Mouse (Mus musculus) retina, embryonic 14.5 days (tissue): ENCODE measurements around the gene D130043K22Rik.
"Not testable (repeated sequence)": the region's sequence is repeated elsewhere in the genome, so short reads cannot be mapped to it uniquely, and the experiment has no call there.

Experiments
- DNase-seq: peaks from one replicate; pipeline ENCODE4 v3.0.0-alpha.2; 2015; ENCODE audit warnings: low spot score

Gene D130043K22Rik

DNA sequence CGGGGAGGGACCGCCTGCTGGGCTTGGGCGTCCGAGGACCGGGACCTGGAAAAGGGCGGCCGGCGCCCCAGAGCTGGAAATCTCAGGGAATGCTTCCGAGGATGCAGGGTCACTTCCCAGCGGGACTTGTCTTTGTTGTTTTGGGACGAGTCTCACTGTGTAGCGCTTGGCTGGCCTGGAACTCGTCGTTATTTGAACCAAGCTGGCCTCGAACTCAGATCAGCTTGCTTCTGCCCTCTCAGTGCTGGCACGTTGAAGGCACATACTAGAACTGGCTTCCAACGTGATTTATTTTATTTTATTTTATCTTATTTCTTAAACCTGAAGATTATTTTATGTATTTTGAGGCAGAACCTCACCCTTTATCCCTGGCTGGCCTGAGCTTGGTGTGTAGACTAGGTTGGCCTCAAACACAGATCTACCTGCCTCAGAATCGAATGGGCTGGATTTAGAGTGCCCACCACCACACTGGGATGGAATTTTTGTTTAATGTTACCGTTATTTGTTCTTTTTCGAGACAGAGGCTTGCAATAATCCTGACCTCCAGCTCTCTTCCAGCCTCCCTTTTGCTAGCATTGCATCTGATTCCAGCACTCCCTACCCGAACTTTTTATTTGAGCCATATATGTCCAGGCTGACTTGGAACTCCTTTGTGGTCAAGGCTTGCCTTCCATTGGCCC is 12.7 kb upstream of the D130043K22Rik start:
- no peak for DNase-seq

DNA sequence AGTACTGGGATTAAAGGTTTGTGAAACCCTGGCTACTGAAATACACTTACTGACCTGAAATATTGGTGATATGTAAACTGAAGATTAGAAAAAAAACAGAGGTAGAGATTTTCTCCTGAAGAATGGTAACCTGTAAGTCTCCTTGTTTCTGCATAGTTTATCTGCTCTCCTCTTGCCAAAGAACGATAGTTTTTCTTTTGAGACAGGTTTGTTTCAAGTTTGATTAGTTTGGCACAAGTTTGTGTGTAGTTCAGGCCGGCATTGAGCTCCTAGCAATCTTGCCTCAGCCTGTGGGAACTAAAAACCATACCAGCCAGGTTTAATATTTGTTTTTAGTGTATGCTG is 12.2 kb upstream of the D130043K22Rik start:
- DNase-seq = no peak

DNA sequence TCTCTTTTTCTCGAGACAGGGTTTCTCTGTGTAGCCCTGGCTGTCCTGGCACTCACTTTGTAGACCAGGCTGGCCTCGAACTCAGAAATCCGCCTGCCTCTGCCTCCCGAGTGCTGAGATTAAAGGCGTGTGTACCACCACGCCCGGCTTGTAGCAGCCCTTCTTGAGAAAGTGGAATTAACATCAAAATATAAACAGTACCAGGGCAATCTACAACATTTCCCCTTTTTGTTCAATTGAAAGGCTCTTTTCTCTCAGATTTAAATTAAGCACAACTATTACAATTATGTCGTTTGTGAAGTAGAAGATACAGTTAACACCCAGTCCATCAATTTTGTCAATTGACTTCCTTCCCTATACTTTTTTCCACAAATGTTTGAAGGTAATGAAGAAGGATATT is 7.2 kb upstream of the D130043K22Rik start:
- DNase-seq = not testable (repeated sequence)

DNA sequence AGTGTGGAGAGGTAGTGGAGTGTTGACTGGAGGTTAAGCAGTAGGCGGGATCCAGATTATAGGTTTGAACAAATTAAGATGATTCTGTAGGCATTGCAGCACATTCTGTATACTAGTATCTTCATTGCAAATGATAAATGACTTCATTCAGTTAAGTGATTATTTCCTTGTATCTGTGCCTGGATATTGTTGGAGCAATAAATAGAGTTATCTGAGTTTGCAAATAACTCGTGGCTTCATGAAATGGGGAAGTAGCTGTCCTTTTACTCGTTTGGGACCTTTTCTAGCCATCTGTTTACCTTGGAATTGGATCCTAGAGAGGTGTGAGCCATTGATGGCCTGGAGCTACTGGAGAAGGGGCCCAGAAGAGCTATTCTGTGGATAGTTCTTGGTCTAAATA is 5.1 kb upstream of the D130043K22Rik start:
- DNase-seq = no peak

DNA sequence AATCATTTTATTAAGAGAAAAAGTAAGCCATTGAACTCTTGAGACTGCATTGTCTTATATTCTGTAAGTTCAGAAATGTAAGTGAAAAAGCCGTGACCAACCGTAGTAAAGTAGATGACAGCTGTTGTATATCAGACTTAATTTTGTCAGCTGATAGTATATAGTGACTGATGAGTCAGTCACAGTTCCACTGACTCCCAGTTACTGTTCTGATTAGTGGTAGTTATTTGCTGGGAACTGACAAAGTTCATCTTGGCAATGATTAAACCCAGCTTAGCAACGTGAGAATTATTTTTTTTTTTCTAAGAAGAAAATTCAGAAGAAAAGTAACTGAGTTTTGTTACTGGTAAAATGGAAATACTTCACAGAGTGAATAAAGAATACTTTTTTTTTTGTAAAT is 3.2 kb upstream of the D130043K22Rik start:
- no peak for DNase-seq

DNA sequence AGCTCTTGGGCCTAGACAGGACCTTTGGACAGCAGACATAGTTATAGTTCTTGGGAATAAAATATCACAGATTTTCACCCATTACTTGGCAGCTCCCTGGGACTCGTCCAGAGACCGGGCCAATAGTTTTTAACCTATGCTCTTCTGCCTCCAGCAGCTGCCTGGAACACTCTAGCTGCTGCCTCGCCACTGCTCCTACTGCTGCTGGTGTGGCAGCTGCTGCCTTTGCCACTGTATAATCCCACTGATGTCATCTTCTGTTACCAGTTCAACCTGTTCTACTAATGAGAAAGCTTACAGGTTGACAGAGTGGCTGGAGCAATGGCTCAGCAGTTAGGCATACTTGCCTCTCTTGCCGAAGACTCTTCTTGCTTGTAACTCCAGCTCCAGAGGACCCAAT is 4.4 kb downstream of the D130043K22Rik start:
- DNase-seq = no peak

DNA sequence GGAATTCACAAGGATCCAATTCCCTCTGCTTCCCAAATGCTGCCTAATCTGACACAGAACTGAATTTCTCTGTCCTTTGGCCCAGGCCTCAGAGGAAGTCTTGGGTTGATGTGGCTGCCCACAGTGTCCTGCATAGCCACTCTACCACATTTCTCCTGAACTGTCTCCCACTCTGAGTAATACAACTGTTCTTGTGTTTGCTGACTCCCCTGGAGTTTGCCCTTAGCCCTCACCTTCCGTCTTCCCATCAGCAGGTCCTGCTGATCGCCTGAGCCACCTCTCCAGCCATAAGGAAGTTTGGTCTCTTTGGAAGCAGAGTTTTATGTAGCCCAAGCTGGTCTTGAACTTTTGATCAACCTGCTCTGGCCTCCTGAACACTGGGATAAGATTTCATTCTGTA is 7.1 kb downstream of the D130043K22Rik start:
- no peak for DNase-seq

DNA sequence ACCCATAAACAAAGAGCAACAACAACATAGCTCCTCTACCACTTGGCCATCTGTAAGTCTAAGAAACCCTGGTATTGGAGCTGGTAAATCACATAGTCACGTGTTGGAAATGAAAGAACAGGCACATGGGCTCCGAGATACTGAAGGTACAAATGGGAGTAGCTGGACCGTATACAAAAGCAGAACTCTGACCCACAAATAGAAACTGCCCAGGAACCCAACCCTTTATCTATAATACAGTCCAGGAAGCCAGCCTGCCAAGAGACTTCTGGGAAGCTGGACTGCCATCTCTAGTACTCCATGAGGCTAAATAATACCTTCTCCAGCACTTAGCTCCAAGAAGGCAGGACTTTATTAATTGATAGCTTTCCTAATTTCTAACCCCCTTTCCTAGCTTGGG is 7.6 kb downstream of the D130043K22Rik start:
- no peak for DNase-seq

DNA sequence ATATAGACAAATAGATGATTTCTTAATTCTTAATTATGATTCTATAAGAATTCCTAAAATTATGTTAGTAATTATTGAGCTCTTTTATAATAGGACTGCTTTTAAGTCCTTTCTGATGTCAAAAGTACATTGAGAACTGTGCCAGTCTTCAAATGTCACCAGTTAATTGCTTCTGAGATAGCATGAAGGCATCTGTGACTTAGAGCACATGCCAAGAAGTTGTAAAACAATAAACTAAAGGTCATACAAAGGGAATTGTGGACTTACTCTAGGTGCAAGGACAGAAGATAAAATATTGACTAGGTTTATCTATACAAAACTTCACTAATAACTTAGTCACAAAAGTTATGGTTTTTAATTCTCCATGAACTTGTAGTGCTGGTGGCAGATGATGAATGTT is 14.2 kb downstream of the D130043K22Rik start:
- no peak for DNase-seq

DNA sequence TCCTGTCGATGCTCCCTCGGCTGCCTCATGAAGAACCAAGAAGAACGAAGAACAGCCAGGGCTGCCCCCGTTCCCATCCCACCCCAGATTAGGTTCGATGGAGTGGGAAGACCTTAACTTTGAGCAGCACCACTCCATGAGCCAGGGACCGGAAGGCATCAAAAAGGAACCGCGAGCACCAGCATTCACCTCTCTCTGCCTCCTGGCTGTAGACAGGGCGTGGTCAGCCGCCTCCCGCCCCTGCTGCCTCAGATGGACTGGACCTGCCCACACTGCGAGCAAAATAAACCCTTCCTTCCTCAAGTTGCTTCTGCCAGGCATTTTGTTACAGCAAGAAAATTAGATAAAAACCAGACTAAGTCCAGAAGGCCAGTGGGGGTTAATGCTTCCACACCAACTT is 16.1 kb downstream of the D130043K22Rik start:
- no peak for DNase-seq

DNA sequence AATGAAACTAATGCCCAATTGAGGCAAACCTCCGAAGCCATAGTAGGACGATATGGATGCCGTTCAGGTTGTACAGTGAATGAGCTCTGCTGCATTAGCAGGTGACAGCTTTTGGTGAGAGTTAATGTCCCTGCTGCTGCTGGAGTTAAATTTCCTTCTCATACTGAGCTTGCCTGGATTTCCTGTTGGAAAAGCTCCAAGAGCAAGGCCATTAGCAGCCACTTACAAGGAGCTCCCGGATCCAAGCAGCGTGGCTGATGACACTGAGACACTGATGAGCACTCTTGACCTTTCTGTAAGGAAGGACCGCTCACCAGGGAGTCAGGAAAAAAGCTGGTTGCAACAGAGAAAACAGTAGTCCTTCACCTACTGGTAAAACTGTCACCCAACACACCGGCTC is 17.1 kb downstream of the D130043K22Rik start:
- DNase-seq = no peak

DNA sequence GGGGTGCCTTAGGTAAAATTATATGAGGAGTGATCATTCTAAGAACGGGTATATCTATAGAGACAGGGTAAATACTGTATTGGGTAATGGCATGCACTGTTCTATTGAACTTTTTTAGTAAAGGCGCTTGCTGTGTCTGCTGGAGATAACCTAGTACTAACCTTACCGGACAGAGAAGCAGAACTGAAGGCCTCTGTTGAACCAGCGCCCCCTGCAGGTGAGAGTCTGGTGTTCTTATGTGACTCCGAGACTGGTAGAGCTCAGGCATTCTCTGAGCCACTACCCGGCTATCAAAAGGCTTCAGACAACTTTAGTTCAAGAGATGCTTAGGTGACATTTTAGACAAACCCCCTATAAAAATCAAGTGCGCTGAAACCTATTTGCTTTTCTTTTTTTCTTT is 17.6 kb downstream of the D130043K22Rik start:
- DNase-seq = peak; percentile 43

DNA sequence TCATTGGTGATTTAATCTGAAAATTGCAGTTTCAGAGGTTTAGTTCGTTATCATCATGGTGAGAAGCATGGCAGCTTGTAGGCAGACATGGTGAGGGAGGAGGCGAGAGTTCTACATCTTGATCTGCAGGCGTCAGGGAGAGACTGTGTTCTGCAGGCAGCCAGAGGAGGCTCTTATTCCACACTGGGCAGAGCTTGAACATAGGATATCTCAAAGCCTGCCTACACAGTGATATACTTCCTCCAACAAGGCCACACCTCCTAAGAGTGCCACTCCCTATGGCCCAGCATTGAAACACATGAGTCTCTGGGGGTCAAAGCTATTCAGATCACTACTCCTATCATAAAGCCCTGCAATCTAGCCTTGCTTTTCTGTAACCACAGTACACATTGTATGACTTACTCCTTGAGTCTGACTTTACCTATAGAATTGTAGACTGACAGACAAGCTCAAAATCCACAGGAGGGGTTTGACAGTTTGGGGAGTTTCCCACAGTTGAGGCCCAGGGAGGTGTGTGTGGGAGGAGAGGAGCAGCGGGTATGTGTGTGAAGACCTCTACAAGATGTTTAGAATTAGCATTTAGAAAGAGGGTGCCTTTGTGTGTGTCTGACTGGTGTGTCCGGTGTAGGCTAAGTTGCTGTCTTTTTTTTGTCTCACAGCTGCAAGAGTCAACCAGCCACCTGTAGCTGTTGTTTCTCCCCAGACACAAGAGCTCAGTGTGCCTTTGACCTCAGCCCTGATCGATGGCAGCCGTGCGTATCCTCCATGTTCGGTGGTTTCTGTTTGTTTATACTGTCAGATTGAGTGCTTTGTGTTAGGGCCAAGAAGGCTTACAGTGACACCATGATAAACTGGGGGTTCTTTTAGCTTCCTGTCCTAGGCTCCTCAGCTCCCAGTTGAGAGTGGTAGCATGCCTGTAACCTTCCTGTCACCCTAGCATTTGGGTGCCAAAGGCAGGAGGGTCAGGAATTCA is 21.8 kb downstream of the D130043K22Rik start:
- no peak for DNase-seq

DNA sequence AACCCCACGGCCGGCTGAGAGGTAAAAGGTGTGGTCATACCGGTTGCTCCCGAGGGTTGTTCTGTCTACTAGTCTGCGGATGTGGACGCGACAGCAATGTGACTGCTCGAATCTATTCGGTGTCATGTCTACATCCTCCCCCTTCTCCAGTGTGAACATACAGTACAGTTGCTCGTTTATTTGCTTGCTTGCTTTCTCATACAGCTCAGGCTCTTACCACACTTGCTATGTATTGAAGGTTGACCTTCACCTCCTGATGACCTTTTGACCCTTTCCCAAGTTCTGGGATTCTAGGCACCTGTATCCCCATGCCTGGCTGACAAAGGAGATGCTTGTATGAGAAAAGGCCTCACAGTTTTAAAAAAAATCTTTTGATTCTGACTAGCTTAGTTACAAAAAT is 22.9 kb downstream of the D130043K22Rik start:
- no peak for DNase-seq

DNA sequence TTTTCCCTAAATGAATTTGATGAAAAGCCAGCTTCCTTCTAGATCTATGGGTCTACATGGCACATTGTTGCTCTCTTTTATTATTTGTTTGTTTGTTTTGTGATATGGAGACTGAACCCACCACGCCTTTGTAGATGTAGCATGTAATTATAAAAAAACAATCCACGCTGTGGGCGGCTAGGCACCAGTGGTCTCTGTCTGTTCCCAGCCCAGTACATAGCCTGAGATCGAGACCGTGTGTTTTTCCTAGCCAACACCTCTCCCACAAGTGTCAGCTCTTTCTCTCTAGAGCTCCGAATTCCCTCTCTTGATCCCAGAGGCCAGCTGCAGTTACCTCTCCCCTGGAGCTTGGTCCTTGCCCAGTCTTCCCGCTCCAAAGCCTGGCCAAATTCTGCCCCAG is 23.3 kb downstream of the D130043K22Rik start:
- DNase-seq = no peak

DNA sequence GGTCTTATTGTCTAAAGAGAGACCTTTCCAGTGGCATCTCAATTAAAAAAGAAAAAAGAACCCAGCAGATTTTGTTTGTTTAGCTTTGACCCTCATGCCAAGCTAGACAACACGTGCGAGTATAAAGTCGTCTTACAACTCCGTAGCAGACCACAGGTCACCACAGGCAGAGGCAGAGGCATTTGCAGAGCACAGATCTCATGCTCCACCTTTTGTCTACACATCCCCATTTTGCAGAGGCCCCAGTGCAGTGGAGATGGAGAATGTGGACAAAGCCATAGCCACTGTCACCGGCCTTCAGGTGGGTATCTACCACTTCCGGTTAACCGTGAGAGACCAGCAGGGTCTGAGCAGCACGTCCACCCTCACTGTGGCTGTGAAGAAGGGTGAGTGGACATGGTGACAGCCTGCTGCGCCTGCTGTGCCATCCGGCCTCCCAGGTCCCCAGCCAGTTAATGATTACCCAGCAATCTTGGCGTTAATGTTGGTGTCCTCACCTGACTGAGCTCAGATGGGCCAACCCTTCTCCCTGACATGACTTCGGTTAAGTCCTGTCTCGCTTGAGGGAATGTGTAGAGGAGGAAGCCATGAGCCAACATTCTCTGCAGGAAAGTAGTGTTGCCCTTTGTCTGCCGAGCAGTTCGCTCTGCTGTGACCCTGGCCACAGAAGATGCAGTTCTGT is 34.6 kb downstream of the D130043K22Rik start:
- DNase-seq = no peak

DNA sequence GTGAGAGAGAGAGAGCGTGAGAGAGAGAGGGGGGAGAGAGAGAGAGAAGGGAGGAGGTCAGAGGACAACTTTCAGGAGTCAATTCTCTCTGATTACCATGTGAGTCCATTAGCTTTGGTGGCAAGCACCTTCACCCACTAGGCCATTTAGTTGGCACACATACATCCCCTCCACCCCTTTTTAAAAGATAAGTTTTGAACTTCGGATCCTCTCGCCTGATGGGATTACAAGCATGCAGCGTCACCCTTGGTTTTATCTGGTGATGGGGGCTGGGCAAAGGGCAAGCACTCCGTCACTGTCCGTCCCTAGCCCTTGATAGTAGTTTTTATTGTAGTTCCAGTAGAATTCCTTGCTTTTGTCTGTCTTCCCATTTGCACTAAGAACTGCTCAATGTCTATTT is 35.3 kb downstream of the D130043K22Rik start:
- no peak for DNase-seq

DNA sequence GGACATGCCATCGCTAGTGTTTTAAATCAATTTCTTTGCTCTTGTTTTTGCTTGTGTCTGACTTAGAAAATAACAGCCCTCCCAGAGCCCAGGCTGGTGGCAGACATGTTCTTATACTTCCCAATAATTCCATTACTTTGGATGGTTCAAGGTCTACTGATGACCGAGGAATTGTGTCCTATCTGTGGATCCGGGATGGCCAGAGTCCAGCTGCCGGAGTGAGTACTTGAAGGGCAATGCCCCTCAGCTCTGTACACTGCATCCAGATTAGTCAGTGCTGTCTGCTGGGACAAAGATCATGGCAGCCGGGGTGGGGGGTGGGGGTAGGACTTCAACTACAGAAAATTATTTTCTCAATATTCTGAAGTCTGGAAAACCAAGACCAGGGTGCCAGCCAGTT is 35.8 kb downstream of the D130043K22Rik start:
- no peak for DNase-seq

DNA sequence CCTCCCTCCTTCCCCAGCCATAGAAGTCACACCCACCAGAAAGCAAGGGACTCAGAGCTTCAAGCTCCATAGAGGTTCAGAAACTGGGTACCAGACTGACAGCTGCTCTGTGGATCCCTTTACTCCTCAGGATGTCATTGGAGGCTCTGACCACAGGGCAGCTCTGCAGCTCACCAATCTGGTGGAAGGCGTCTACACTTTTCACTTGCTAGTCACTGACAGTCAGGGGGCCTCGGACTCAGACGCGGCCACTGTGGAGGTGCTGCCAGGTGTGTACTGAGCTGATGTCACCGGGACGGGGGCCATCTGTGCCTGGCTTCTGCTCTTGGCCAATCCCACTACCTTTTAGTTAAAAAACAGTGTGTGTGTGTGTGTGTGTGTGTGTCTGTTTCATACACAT is 37.5 kb downstream of the D130043K22Rik start:
- no peak for DNase-seq

DNA sequence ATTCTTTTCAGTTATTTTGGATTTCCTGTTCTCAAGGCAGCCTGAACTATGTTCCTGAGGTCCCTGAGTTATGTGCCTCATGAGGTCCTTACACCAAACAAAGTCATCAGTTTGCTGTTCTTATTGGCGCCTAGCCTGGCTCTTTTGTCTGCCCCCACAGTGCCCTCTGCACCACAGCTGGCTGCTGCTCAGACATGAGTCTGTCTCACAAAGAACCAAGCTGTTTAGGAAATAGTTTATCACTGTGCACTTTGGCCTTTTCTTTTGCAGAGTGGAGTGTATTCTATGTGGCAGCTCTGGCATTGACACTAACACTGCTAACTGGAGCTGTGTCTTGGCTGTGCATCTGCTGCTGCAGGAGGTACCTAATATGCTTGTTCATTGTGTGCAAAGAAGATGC is 44.6 kb downstream of the D130043K22Rik start:
- DNase-seq = no peak

DNA sequence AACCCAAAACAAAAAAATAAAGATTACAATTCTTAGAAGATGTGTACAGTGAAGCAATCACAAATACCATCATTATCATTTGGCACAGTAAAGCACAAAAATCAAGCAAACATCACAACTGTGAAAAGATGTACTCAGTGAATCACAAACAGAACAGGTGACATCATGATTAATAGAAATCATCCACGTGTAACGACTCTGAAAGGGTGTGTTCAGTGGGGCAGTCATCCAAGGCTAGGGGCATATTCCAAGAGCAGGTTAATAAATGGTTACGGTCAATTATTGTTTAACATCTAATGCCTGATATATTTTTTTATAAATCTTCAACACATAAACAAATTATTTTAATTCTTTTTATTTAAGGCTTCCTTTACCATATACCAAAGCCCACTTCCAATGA is 47.6 kb downstream of the D130043K22Rik start:
- DNase-seq = no peak

DNA sequence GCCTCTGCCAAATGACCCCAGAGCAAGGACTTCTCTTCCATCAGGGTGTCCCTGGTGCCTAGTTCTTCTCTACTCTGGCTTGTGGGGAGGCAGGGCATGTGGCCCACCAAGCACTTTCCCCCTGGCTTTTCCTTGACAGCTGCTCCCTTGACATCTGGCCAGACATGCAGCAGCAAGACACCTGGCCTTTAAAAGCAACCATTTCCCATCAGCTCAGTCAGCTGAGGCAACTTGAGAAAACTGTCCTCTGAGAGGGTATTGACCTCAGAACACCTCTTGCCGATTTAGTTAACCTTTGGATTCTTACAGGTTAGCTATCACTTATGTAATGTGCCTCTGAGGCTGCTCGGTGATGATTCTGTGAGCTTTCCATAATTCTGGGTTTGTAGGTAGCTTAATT is 48.9 kb downstream of the D130043K22Rik start:
- no peak for DNase-seq

DNA sequence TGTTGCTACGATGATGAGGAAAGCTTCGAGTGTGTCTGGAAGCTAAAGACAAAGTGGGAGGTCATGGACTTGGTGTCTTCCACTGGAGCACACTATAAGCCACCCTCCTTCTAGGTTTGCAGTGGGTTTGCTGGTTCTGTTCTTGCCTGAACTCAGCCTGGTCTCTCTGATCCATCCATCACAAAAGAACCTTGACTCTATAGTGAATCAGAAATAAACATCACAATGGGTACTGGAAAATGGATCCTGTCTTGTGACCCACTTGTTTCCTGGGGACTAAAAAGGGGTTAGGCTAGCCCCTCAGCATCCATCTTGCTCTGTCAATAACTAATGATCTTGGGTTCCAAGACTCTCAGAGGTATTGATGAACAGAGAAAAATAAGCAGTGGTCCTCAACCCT is 57.0 kb downstream of the D130043K22Rik start:
- no peak for DNase-seq
